12 mouse cellular contexts compared by ENCODE assay signal in genomic region chr1:183660541-183660940, GRCm38 (mm10).
"Had no signal": no experiment of that assay in that cellular context is flagged by ENCODE, and none has a peak within 500 bp of the region (broad histone marks: within the 10 kb centered on the region; RNA-seq: fewer than 3 reads in every experiment).

No protein-coding gene starts in this region.

- DNase-seq: retina, postnatal 1 day; right cerebral cortex, adult 18-20 months; right cerebral cortex, postnatal 14 days; right cerebral cortex, postnatal 25 days; right cerebral cortex, postnatal 4 days; spleen, adult 18-20 months; thymus, adult 18-20 months; thymus, adult 2 months; thymus, postnatal 14 days; thymus, postnatal 25 days; thymus, postnatal 36 days; thymus, postnatal 4 days had no signal
